Mouse (Mus musculus) kidney, postnatal 4 days (tissue): ENCODE data around the gene Pla2r1.

Experiments used
- DNase-seq, 2 experiments: peaks; one replicate each; pipeline ENCODE4 v3.0.0; 2021; ENCODE audit warnings: mixed read lengths in 2 of 2

Pla2r1 gene

GRCm38 (mm10) chr2:60500583-60501116 is 52.5 kb downstream of the Pla2r1 start:
- no peak for DNase-seq

GRCm38 (mm10) chr2:60479906-60480305 is 73.2 kb downstream of the Pla2r1 start:
- DNase-seq, result no peak

- DNase-seq, result no peak
Measured at GRCm38 (mm10) chr2:60478778-60479177, 74.3 kb downstream of the Pla2r1 start.

GRCm38 (mm10) chr2:60468901-60469770 is 84.0 kb downstream of the Pla2r1 start:
- DNase-seq, result no peak

GRCm38 (mm10) chr2:60452376-60452775 is 100.7 kb downstream of the Pla2r1 start:
- no peak for DNase-seq

GRCm38 (mm10) chr2:60451119-60451773 is 101.9 kb downstream of the Pla2r1 start:
- no peak for DNase-seq

- no peak for DNase-seq
Measured at GRCm38 (mm10) chr2:60449732-60450131, 103.4 kb downstream of the Pla2r1 start.

GRCm38 (mm10) chr2:60444711-60445509 is 108.2 kb downstream of the Pla2r1 start:
- peak; percentile 17 to 22 for DNase-seq

- DNase-seq, result no peak
Measured at GRCm38 (mm10) chr2:60443279-60443678, 109.8 kb downstream of the Pla2r1 start.

- DNase-seq, result peak in 1 of 2 experiments; percentile 15
Measured at GRCm38 (mm10) chr2:60441875-60442274, 111.2 kb downstream of the Pla2r1 start.

- no peak for DNase-seq
Measured at GRCm38 (mm10) chr2:60436802-60437201, 116.3 kb downstream of the Pla2r1 start.

GRCm38 (mm10) chr2:60430315-60431021 is 122.6 kb downstream of the Pla2r1 start:
- DNase-seq, result no peak

GRCm38 (mm10) chr2:60418075-60418474 is 135.0 kb downstream of the Pla2r1 start:
- DNase-seq, result peak; percentile 77 to 81

GRCm38 (mm10) chr2:60414334-60414733 is 138.8 kb downstream of the Pla2r1 start:
- DNase-seq, result peak; percentile 13 to 33

GRCm38 (mm10) chr2:60413006-60413650 is 140.0 kb downstream of the Pla2r1 start:
- DNase-seq, result no peak

GRCm38 (mm10) chr2:60411181-60411580 is 141.9 kb downstream of the Pla2r1 start:
- no peak for DNase-seq

GRCm38 (mm10) chr2:60409989-60410763 is 142.9 kb downstream of the Pla2r1 start:
- no peak for DNase-seq

GRCm38 (mm10) chr2:60409194-60409593 is 143.9 kb downstream of the Pla2r1 start:
- DNase-seq, result peak in 1 of 2 experiments; percentile 33

- no peak for DNase-seq
Measured at GRCm38 (mm10) chr2:60407387-60407786, 145.7 kb downstream of the Pla2r1 start.

GRCm38 (mm10) chr2:60405431-60405830 is 147.7 kb downstream of the Pla2r1 start:
- no peak for DNase-seq

GRCm38 (mm10) chr2:60404763-60405162 is 148.3 kb downstream of the Pla2r1 start:
- no peak for DNase-seq
